Mouse (Mus musculus) gonadal fat pad, adult 2 months (tissue): ENCODE measurements at regions not wholly inside any gene's neighbourhood (a gene's known extent, or its start where the extent isn't known, plus 50 kb on each side); places are given as distances from the start of the nearest gene placed in this dataset.

ENCODE experiments used
- DNase-seq: peaks from one replicate; pipeline ENCODE4 v3.0.0-alpha.2; 2012; ENCODE audit warnings: low read depth

GRCm38 (mm10) chr11:19592506-19593355 lies 331.4 kb upstream of the Spred2 start:
- no peak for DNase-seq

- DNase-seq, result no peak
These were observed 329.1 kb upstream of the Spred2 start for GRCm38 (mm10) chr11:19595107-19595506.

GRCm38 (mm10) chr11:19596336-19596735 lies 327.8 kb upstream of the Spred2 start:
- DNase-seq, result no peak

- no peak for DNase-seq
These were observed 324.7 kb upstream of the Spred2 start for GRCm38 (mm10) chr11:19599433-19599832.

GRCm38 (mm10) chr11:19601216-19601938 lies 322.8 kb upstream of the Spred2 start:
- no peak for DNase-seq

- DNase-seq, result no peak
These were observed 321.7 kb upstream of the Spred2 start for GRCm38 (mm10) chr11:19602496-19602895.

GRCm38 (mm10) chr11:19605602-19606001 lies 318.6 kb upstream of the Spred2 start:
- peak; percentile 59 for DNase-seq

GRCm38 (mm10) chr11:19606943-19607342 lies 317.2 kb upstream of the Spred2 start:
- no peak for DNase-seq

- no peak for DNase-seq
These were observed 316.2 kb upstream of the Spred2 start for GRCm38 (mm10) chr11:19607941-19608340.

- DNase-seq, result no peak
These were observed 315.7 kb upstream of the Spred2 start for GRCm38 (mm10) chr11:19608523-19608922.

GRCm38 (mm10) chr11:19610559-19610958 lies 313.6 kb upstream of the Spred2 start:
- no peak for DNase-seq

GRCm38 (mm10) chr11:19611217-19611616 lies 313.0 kb upstream of the Spred2 start:
- DNase-seq, result no peak

GRCm38 (mm10) chr11:19616520-19616919 lies 307.7 kb upstream of the Spred2 start:
- peak; percentile 75 for DNase-seq

GRCm38 (mm10) chr11:19619494-19619893 lies 304.7 kb upstream of the Spred2 start:
- DNase-seq, result no peak

- DNase-seq, result no peak
These were observed 293.0 kb upstream of the Spred2 start for GRCm38 (mm10) chr11:19631055-19631695.

GRCm38 (mm10) chr11:19632477-19632876 lies 291.7 kb upstream of the Spred2 start:
- no peak for DNase-seq

GRCm38 (mm10) chr11:19633621-19634020 lies 290.6 kb upstream of the Spred2 start:
- DNase-seq, result no peak

GRCm38 (mm10) chr11:19641153-19641552 lies 283.0 kb upstream of the Spred2 start:
- DNase-seq, result no peak

GRCm38 (mm10) chr11:19644116-19644795 lies 279.9 kb upstream of the Spred2 start:
- no peak for DNase-seq

- no peak for DNase-seq
These were observed 279.1 kb upstream of the Spred2 start for GRCm38 (mm10) chr11:19645106-19645505.

- no peak for DNase-seq
These were observed 272.7 kb upstream of the Spred2 start for GRCm38 (mm10) chr11:19651522-19651921.

- no peak for DNase-seq
These were observed 272.2 kb upstream of the Spred2 start for GRCm38 (mm10) chr11:19651929-19652328.
